Mouse (Mus musculus) thymus, postnatal 4 days (tissue): ENCODE results near the gene Il7r.

ENCODE experiments used
- DNase-seq: peaks from one replicate; pipeline ENCODE4 v3.0.0; 2021

The Il7r gene

DNA sequence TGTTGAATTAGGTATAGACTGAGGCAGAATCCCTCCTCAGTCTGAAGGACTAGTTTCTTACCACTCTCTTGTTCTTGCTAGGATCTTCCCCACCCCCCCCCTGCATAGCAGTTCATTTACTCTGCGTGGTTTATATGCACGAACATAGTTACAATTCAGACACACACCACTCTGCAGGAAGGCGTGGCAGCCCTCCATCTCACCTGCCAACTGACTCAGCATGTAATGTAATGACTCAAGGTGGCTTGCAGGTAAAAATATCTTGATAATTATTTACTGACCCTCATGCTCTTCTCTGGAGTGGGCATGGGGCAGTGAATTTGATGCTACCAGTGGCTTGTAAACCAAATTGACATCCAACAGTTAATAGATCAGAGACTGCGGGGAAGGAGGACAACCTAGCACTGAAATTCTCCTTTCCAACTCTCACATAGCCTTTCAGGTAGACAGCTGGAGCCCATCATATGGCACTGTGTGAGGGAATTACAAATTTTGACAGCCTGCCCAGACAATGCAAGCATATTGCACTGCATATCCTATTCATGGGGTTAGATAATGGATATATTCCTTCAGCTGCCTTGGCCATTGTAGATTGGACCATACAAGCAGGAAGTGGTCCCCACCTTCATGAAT, 58.8 kb downstream of the Il7r start:
- no peak for DNase-seq

DNA sequence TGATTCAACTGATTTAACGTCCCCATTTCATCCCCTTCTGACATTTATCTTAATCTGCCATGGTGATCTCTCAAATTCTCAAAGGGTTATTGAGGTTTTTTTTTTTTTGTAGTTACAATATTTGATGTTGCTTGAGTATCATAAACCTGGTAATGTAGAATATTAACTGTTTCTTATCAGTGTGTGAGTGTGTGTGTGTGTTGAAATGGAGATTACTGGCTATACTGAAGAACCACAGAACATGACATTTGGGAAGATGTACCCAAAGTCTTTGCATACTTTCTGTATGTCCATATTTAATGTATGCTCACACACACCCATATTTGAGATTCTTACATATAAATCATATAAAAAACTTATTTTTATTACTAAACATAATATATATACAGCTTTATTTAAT, 65.9 kb downstream of the Il7r start:
- no peak for DNase-seq

DNA sequence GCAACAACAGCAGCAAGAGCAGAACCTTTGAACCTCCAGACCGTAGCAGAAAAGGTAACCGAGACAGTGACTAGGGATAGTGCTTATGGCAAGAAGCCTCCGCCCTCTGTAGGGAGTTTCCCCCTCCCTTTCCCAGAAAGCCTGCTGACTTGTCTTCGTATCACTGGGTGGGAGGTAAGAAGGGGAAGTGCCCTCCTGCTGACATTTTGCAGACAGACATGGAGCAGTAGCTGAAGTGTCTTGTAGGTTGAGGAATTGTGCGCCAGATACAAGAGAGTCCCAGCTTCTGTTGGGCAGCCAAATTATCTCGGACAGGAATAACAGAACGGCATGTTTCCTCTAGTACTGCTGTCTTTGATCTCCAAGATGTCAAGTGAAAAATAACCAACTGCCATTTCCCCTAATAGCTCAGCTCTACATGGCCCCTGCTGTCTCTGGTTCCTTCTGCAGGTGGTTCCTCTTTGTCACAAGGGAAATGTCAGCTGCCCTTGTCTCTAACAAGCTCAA, 66.4 kb downstream of the Il7r start:
- peak; percentile 15 for DNase-seq
